Mouse (Mus musculus) brain, embryonic 14.5 days (tissue): Measurements from ENCODE around the gene Zbtb32.

ENCODE experiments used
- CTCF ChIP-seq: fragments of 200-500 bp; IDR thresholded peaks from 2 replicates; pipeline ENCODE4 v1.5.1; 2012; ENCODE audit warnings: inconsistent platforms, mild to moderate bottlenecking, moderate library complexity, borderline replicate concordance; ENCODE audit not compliant: insufficient read depth, insufficient read length; ENCODE audit errors: extremely low read depth
- POLR2A ChIP-seq: fragments of 200-500 bp; IDR thresholded peaks from 2 replicates; pipeline ENCODE4 v1.6.1; 2012; ENCODE audit warnings: mild to moderate bottlenecking, inconsistent platforms, borderline replicate concordance; ENCODE audit not compliant: poor library complexity, insufficient read depth, insufficient read length, severe bottlenecking; ENCODE audit errors: extremely low read depth

GRCm38 (mm10) chr7:30608476-30608875, 9.8 kb upstream of the Zbtb32 start:
- TF ChIP-seq POLR2A (no peak), CTCF (no peak)
